Mouse (Mus musculus) C2C12 (cell line): Measurements from ENCODE around the gene Nop10. TPM values are rescaled to one million over a fixed set of nuclear protein-coding genes. Genes with fewer than 3 reads are reported as not detected.
A peak's percentile ranks its signal among the peaks of the same experiment; 100 is the strongest.

ENCODE experiments used
- H3K27me3 ChIP-seq: one replicate; pipeline ENCODE4 v1.6.1; 2011; ENCODE audit not compliant: control insufficient read depth, insufficient read depth, insufficient read length
- H3K36me3 ChIP-seq: one replicate; pipeline ENCODE4 v1.6.1; 2011; ENCODE audit not compliant: control insufficient read depth, insufficient read depth
- H3K4me3 ChIP-seq: one replicate; pipeline ENCODE4 v1.5.1; 2011; ENCODE audit warnings: mild to moderate bottlenecking, control low read depth; ENCODE audit not compliant: poor library complexity, insufficient read depth, severe bottlenecking
- H3K79me2 ChIP-seq: one replicate; pipeline ENCODE4 v1.6.1; 2011; ENCODE audit not compliant: control insufficient read depth, insufficient read depth
- H3K79me3 ChIP-seq: one replicate; pipeline ENCODE4 v1.6.1; 2011; ENCODE audit warnings: low read depth, control low read depth
- H3ac ChIP-seq: one replicate; pipeline ENCODE3; 2011; ENCODE audit warnings: low read depth; ENCODE audit not compliant: control insufficient read depth, insufficient read length
- CEBPB ChIP-seq: IDR thresholded peaks from one replicate; pipeline ENCODE4 v1.6.1; 2011; ENCODE audit warnings: low read depth, mild to moderate bottlenecking, control low read depth, moderate library complexity
- CTCF ChIP-seq: IDR thresholded peaks from one replicate; pipeline ENCODE4 v1.5.1; 2011; ENCODE audit not compliant: control insufficient read depth, insufficient read depth, insufficient read length
- FOSL1 ChIP-seq: IDR thresholded peaks from one replicate; pipeline ENCODE4 v1.8.0; 2011; ENCODE audit warnings: mild to moderate bottlenecking, low read length; ENCODE audit not compliant: poor library complexity, insufficient read depth, severe bottlenecking
- MAX ChIP-seq: IDR thresholded peaks from one replicate; pipeline ENCODE4 v1.6.1; 2011; ENCODE audit warnings: mild to moderate bottlenecking, control low read depth
- MYOD1 ChIP-seq: IDR thresholded peaks from one replicate; pipeline ENCODE4 v1.6.1; 2011; ENCODE audit warnings: low read depth; ENCODE audit not compliant: control insufficient read depth, insufficient read length
- MYOG ChIP-seq: IDR thresholded peaks from one replicate; pipeline ENCODE4 v1.6.1; 2011; ENCODE audit not compliant: control insufficient read depth, insufficient read length; ENCODE audit errors: extremely low read depth
- USF1 ChIP-seq: IDR thresholded peaks from one replicate; pipeline ENCODE4 v1.6.1; 2011; ENCODE audit warnings: low read depth, mild to moderate bottlenecking, control low read depth, moderate library complexity
- polyA plus RNA-seq: library from polyadenylated mRNA; unstranded; fragments of >200 nt; fragmentation: generic; extraction: Trizol; gene quantifications from one replicate; pipeline ENCODE4 v1.2.1, GENCODE M21; 2012; ENCODE audit warnings: missing spikeins

The Nop10 gene
- polyA plus RNA-seq, 1 experiment = 139 TPM

DNA sequence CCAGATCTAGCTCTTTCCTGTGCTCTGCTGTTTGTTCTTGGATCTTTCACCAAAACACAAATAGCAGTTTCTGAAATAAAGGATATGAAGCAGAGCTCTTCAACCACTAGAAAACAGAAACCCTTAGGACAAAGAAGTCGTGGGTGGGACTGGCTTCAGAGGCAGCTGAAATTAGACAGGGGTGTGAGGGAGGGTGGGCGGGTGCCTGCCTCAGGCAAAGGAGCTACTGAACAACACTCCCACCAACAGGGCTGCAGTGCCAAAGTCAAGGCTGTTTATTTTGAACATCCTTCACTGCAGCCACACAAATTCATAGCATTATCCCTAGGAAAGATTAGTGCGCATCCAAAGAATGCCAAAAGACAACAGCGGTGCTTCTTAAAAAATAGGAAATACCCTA is 37.4 kb upstream of the Nop10 start:
- no peaks in the 10 kb centered on the region for H3K36me3 ChIP-seq
- H3K79me2 ChIP-seq = no peaks in the 10 kb centered on the region
- no peak overlapping the region for H3K4me3 ChIP-seq
- no peak overlapping the region for H3ac ChIP-seq
- H3K79me3 ChIP-seq = no peaks in the 10 kb centered on the region
- TF ChIP-seq FOSL1 (no peak), MYOD1 (no peak), CEBPB (no peak), MAX (no peak), CTCF (no peak), USF1 (no peak), MYOG (no peak)
- no peaks in the 10 kb centered on the region for H3K27me3 ChIP-seq

DNA sequence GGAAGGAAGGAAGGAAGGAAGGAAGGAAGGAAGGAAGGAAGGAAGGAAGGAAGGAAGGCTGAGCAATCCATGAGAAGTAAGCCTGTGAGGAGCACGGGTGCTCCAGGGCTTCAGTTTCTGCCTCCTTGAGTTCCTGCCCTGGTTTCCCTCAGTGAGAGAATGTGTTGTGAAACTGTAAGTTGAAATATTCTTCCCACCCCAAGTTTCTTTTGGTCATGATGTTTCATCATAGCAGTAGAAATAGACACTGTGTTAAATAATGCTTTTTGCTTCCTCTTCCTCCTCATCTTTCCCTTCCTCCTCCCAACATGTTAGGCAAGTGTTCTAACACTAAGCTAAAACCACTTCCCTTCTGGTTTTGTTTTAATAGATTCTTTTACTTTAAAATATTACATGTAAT is 29.1 kb upstream of the Nop10 start:
- H3ac ChIP-seq = no peak overlapping the region
- H3K4me3 ChIP-seq = no peak overlapping the region
- TF ChIP-seq MYOG (no peak), MYOD1 (no peak), MAX (no peak), CTCF (no peak), CEBPB (no peak), USF1 (no peak), FOSL1 (no peak)
- H3K79me2 ChIP-seq = no peaks in the 10 kb centered on the region
- H3K79me3 ChIP-seq = no peaks in the 10 kb centered on the region
- no peaks in the 10 kb centered on the region for H3K36me3 ChIP-seq
- no peaks in the 10 kb centered on the region for H3K27me3 ChIP-seq

DNA sequence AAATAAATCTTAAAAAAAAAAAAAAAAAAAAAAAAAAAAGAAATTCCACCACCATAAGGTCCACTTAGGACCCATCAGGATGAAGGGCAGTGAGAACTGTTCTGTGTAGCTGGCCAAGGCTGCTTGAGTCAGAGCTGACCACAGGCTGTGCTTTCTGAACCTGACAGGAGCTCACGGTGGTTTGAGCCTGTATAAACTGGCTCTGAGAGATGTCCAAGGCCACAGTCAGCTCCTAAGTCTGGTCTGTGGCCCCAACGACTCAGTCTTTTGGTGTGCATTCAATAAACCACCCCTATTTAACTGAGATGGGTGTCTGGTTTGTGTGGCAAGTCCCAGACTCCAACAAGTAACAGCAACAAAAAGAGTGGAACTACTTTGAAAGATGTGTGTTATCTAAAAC is 25.1 kb upstream of the Nop10 start:
- Histone ChIP-seq H3K36me3 (no peaks in the 10 kb centered on the region), H3K27me3 (no peaks in the 10 kb centered on the region), H3K79me3 (peaks cover 14% of the 10 kb centered on the region), H3K4me3 (no peak overlapping the region), H3ac (no peak overlapping the region), H3K79me2 (peaks cover 20% of the 10 kb centered on the region)
- no peak for TF ChIP-seq FOSL1
- no peak for TF ChIP-seq USF1
- no peak for TF ChIP-seq CTCF
- TF ChIP-seq MYOD1 = no peak
- TF ChIP-seq MYOG = no peak
- TF ChIP-seq MAX = no peak
- no peak for TF ChIP-seq CEBPB

DNA sequence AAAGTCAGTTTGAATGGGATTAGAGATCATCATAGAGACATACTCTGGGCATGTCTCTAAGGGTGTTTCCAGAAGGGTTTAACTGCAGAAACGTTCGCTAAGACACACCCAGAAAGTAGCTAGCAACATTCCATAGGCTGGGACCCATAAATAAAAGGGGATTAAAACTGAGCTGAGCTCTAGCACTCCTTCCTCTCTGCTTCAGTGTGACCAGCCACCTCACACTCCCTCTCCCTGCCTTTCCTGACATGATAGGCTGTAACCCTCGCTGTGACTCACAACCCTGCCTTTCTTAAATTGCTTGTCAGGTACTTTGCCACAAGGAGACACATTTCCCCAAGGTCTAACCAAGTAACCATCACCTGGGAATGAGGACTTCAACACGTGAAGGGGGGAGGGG is 23.7 kb upstream of the Nop10 start:
- no peak overlapping the region for H3K4me3 ChIP-seq
- H3K79me3 ChIP-seq = peaks cover 21% of the 10 kb centered on the region
- H3K79me2 ChIP-seq = peaks cover 34% of the 10 kb centered on the region
- H3ac ChIP-seq = no peak overlapping the region
- H3K27me3 ChIP-seq = no peaks in the 10 kb centered on the region
- peaks cover 11% of the 10 kb centered on the region for H3K36me3 ChIP-seq
- TF ChIP-seq FOSL1 = no peak
- TF ChIP-seq USF1 = no peak
- no peak for TF ChIP-seq MYOG
- no peak for TF ChIP-seq MYOD1
- no peak for TF ChIP-seq MAX
- TF ChIP-seq CTCF = no peak
- TF ChIP-seq CEBPB = no peak

DNA sequence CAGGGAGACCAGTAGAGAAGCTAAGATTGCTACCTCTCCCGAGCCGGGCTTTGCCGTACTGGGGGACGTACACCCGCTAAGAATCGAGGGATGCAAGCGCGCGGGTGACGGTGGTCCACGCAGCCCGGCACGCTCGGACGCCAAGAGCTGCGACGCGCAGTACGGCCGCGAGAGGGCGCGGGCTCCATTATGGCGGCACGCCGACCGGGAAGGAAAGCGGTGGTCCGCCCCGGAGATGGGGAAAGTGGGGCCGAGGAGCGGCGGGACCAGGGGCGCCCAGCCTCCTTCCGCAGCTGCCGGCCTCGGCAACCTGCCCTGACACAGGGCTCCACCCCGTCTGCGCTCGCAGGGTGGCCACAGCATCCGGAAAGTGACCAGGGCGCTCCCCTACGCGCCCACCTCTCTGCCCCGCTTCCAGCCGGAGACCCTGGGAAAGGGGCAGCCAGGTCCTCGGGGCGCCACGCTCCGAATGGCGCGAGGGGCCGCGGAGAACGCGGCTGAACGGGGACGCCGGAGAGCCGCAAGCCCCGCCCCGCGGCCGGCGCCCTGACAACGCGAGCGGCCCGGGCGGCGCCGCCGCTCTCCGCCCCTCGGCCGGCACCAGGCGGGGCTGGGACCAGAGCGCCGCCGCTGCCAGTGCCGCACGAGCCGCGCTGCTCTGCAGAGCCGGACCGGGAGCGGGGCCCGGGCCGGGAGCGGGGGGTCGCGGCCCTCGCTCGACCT is 22.4 kb upstream of the Nop10 start, which contains the start of gene Lpcat4:
Gene Lpcat4 (plus strand): TSS at position 257 of the 723 bp plus-strand sequence.
- no peak for TF ChIP-seq FOSL1
- peak; percentile 99 for TF ChIP-seq CTCF
- Histone ChIP-seq H3K79me3 (peaks cover 21% of the 10 kb centered on the region), H3K27me3 (no peaks in the 10 kb centered on the region), H3K79me2 (peaks cover 34% of the 10 kb centered on the region), H3K4me3 (peak within 1 kb of the TSS; percentile 76), H3ac (peak within 1 kb of the TSS; percentile 88), H3K36me3 (peaks cover 15% of the 10 kb centered on the region)
